Mouse (Mus musculus) heart, embryonic 12.5 days (tissue): ENCODE results near the gene Gm20388. TPM values are rescaled to one million over a fixed set of nuclear protein-coding genes. Genes with fewer than 3 reads are reported as not detected.

ENCODE experiments used
- ATAC-seq: fragments of 200-750 bp; cut with Nextera tagmentation; 2 replicates; pipeline ENCODE4 v1.8.0; 2017; ENCODE audit warnings: moderate TSS enrichment, moderate library complexity; ENCODE audit not compliant: insufficient number of reproducible peaks, low FRiP score
- H3K27ac ChIP-seq: fragments of 300-500 bp; sonication (generic); 2 replicates; pipeline ENCODE4 v1.5.1; 2016; ENCODE audit warnings: mild to moderate bottlenecking, moderate library complexity; ENCODE audit not compliant: poor library complexity, severe bottlenecking
- H3K27me3 ChIP-seq: fragments of 300-500 bp; sonication (generic); replicated peaks from 2 replicates; pipeline ENCODE4 v1.6.1; 2016; ENCODE audit warnings: mild to moderate bottlenecking, moderate library complexity
- H3K36me3 ChIP-seq: fragments of 300-500 bp; sonication (generic); 2 replicates; pipeline ENCODE4 v1.6.1; 2016; ENCODE audit warnings: mild to moderate bottlenecking, moderate library complexity
- H3K4me1 ChIP-seq: fragments of 300-500 bp; sonication (generic); replicated peaks from 2 replicates; pipeline ENCODE4 v1.6.1; 2016; ENCODE audit warnings: mild to moderate bottlenecking
- H3K4me2 ChIP-seq: fragments of 300-500 bp; sonication (generic); 2 replicates; pipeline ENCODE4 v1.6.1; 2016; ENCODE audit warnings: mild to moderate bottlenecking, moderate library complexity
- H3K4me3 ChIP-seq: fragments of 300-500 bp; sonication (generic); 2 replicates; pipeline ENCODE4 v1.5.1; 2016; ENCODE audit warnings: mild to moderate bottlenecking
- H3K9ac ChIP-seq: fragments of 300-500 bp; sonication (generic); 2 replicates; pipeline ENCODE4 v1.6.1; 2016; ENCODE audit warnings: mild to moderate bottlenecking, moderate library complexity
- H3K9me3 ChIP-seq: fragments of 300-500 bp; sonication (generic); replicated peaks from 2 replicates; pipeline ENCODE4 v1.6.1; 2016; ENCODE audit warnings: mild to moderate bottlenecking, moderate library complexity
- WGBS: fragments of 180-500 bp; shearing (Covaris S2); methylation state at CpG from one replicate; pipeline ENCODE4 v1.1.7; 2016; 5-methylcytosine and 5-hydroxymethylcytosine counted together
- polyA plus RNA-seq: library from polyadenylated mRNA; unstranded; fragments of >200 nt; fragmentation: Nextera tagmentation; extraction: Ambion mirVana; gene quantifications from 2 replicates; pipeline ENCODE4 v1.2.1, GENCODE M21; 2016

Gm20388 gene
- polyA plus RNA-seq, 1 experiment from 2014 or later: not detected

GRCm38 (mm10) chr8:122805349-122805748 lies 2894.7 kb downstream of the Gm20388 start:
- Histone ChIP-seq H3K27ac (no peak overlapping the region), H3K9me3 (no peaks in the 10 kb centered on the region), H3K36me3 (peaks cover 9% of the 10 kb centered on the region; the same call in 1 of the 2 replicates), H3K9ac (0 out of 2 replicates have a peak overlapping the region, but pooled peaks have one; percentile 17), H3K27me3 (no peaks in the 10 kb centered on the region), H3K4me1 (0 out of 2 replicates have a peak, but pooled peaks cover 6% of the 10 kb centered on the region), H3K4me2 (no peak overlapping the region), H3K4me3 (no peak overlapping the region)
- 59% methylated on average over 3 of the region's 3 CpGs for WGBS
- no peak for ATAC-seq

- Histone ChIP-seq H3K27me3 (no peaks in the 10 kb centered on the region), H3K9me3 (no peaks in the 10 kb centered on the region), H3K4me2 (no peak overlapping the region), H3K27ac (no peak overlapping the region), H3K36me3 (peaks cover 14% of the 10 kb centered on the region; the same call in 1 of the 2 replicates), H3K4me3 (no peak overlapping the region), H3K4me1 (0 out of 2 replicates have a peak, but pooled peaks cover 6% of the 10 kb centered on the region), H3K9ac (no peak overlapping the region)
- WGBS: 67% methylated on average over 7 of the region's 7 CpGs
- ATAC-seq: no peak
These were observed 2896.4 kb downstream of the Gm20388 start for GRCm38 (mm10) chr8:122806956-122807538.

GRCm38 (mm10) chr8:122807907-122808306 lies 2897.3 kb downstream of the Gm20388 start:
- peaks cover 10% of the 10 kb centered on the region; the same call in 1 of the 2 replicates for H3K36me3 ChIP-seq
- no peak overlapping the region for H3K4me2 ChIP-seq
- H3K4me1 ChIP-seq: 0 out of 2 replicates have a peak, but pooled peaks cover 6% of the 10 kb centered on the region
- no peak overlapping the region for H3K9ac ChIP-seq
- WGBS: 85% methylated on average over 4 of the region's 4 CpGs
- H3K4me3 ChIP-seq: no peak overlapping the region
- ATAC-seq: no peak
- no peaks in the 10 kb centered on the region for H3K27me3 ChIP-seq
- H3K27ac ChIP-seq: no peak overlapping the region
- H3K9me3 ChIP-seq: no peaks in the 10 kb centered on the region

- no peak for ATAC-seq
- H3K27ac ChIP-seq: no peak overlapping the region
- no peak overlapping the region for H3K9ac ChIP-seq
These were observed 2899.7 kb downstream of the Gm20388 start for GRCm38 (mm10) chr8:122810376-122810775.

GRCm38 (mm10) chr8:122811870-122812494 lies 2901.3 kb downstream of the Gm20388 start:
- Histone ChIP-seq H3K4me3 (no peak overlapping the region), H3K4me1 (peaks cover 8% of the 10 kb centered on the region), H3K27me3 (no peaks in the 10 kb centered on the region), H3K9me3 (no peaks in the 10 kb centered on the region), H3K27ac (no peak overlapping the region), H3K36me3 (peaks cover 24% of the 10 kb centered on the region), H3K4me2 (no peak overlapping the region), H3K9ac (no peak overlapping the region)
- 86% methylated on average over 16 of the region's 16 CpGs for WGBS
- no peak for ATAC-seq

More at GRCm38 (mm10) chr8:122810376-122810775, 2899.7 kb downstream of the Gm20388 start:
- Histone ChIP-seq H3K4me1 (peaks cover 11% of the 10 kb centered on the region), H3K9me3 (no peaks in the 10 kb centered on the region), H3K36me3 (peaks cover 22% of the 10 kb centered on the region), H3K27me3 (no peaks in the 10 kb centered on the region), H3K4me2 (no peak overlapping the region), H3K4me3 (no peak overlapping the region)
- WGBS: 59% methylated on average over 8 of the region's 8 CpGs

- H3K27ac ChIP-seq: no peak overlapping the region
- no peak for ATAC-seq
- no peak overlapping the region for H3K9ac ChIP-seq
- WGBS: 80% methylated on average over 14 of the region's 14 CpGs
- H3K4me2 ChIP-seq: no peak overlapping the region
- peaks cover 30% of the 10 kb centered on the region for H3K36me3 ChIP-seq
- H3K27me3 ChIP-seq: no peaks in the 10 kb centered on the region
- H3K9me3 ChIP-seq: no peaks in the 10 kb centered on the region
- peaks cover 12% of the 10 kb centered on the region for H3K4me1 ChIP-seq
- no peak overlapping the region for H3K4me3 ChIP-seq
These were observed 2902.1 kb downstream of the Gm20388 start for GRCm38 (mm10) chr8:122812610-122813250.

GRCm38 (mm10) chr8:122814608-122815007 lies 2904.0 kb downstream of the Gm20388 start:
- no peak for ATAC-seq
- no peaks in the 10 kb centered on the region for H3K27me3 ChIP-seq
- H3K36me3 ChIP-seq: peaks cover 35% of the 10 kb centered on the region
- no peak overlapping the region for H3K27ac ChIP-seq
- H3K4me1 ChIP-seq: peaks cover 16% of the 10 kb centered on the region
- H3K9me3 ChIP-seq: no peaks in the 10 kb centered on the region
- H3K4me2 ChIP-seq: no peak overlapping the region
- 34% methylated on average over 7 of the region's 7 CpGs for WGBS
- H3K9ac ChIP-seq: no peak overlapping the region
- no peak overlapping the region for H3K4me3 ChIP-seq

GRCm38 (mm10) chr8:122816965-122817364 lies 2906.3 kb downstream of the Gm20388 start:
- Histone ChIP-seq H3K9me3 (no peaks in the 10 kb centered on the region), H3K27me3 (no peaks in the 10 kb centered on the region), H3K27ac (no peak overlapping the region), H3K4me3 (no peak overlapping the region), H3K9ac (no peak overlapping the region), H3K36me3 (peaks cover 31% of the 10 kb centered on the region), H3K4me1 (peaks cover 16% of the 10 kb centered on the region), H3K4me2 (no peak overlapping the region)
- WGBS: 81% methylated on average over 6 of the region's 6 CpGs
- no peak for ATAC-seq

GRCm38 (mm10) chr8:122817724-122818496 lies 2907.3 kb downstream of the Gm20388 start:
- H3K27me3 ChIP-seq: no peaks in the 10 kb centered on the region
- H3K9ac ChIP-seq: no peak overlapping the region
- H3K36me3 ChIP-seq: peaks cover 27% of the 10 kb centered on the region
- 37% methylated on average over 13 of the region's 13 CpGs for WGBS
- H3K4me1 ChIP-seq: peaks cover 16% of the 10 kb centered on the region
- H3K4me3 ChIP-seq: no peak overlapping the region
- no peak overlapping the region for H3K27ac ChIP-seq
- H3K4me2 ChIP-seq: no peak overlapping the region
- no peaks in the 10 kb centered on the region for H3K9me3 ChIP-seq
- no peak for ATAC-seq

- H3K4me3 ChIP-seq: no peak overlapping the region
- no peak overlapping the region for H3K4me2 ChIP-seq
- peaks cover 17% of the 10 kb centered on the region for H3K36me3 ChIP-seq
- peaks cover 9% of the 10 kb centered on the region for H3K4me1 ChIP-seq
- H3K9ac ChIP-seq: no peak overlapping the region
- H3K9me3 ChIP-seq: no peaks in the 10 kb centered on the region
- ATAC-seq: no peak
- 67% methylated on average over 11 of the region's 11 CpGs for WGBS
- H3K27me3 ChIP-seq: no peaks in the 10 kb centered on the region
- no peak overlapping the region for H3K27ac ChIP-seq
These were observed 2909.1 kb downstream of the Gm20388 start for GRCm38 (mm10) chr8:122819776-122820175.

- H3K27me3 ChIP-seq: peaks cover 9% of the 10 kb centered on the region; the same call in 1 of the 2 replicates
- H3K4me3 ChIP-seq: no peak overlapping the region
- no peak for ATAC-seq
- H3K36me3 ChIP-seq: no peaks in the 10 kb centered on the region
- H3K4me2 ChIP-seq: no peak overlapping the region
- no peak overlapping the region for H3K9ac ChIP-seq
- no peak overlapping the region for H3K27ac ChIP-seq
- H3K9me3 ChIP-seq: no peaks in the 10 kb centered on the region
- no peaks in the 10 kb centered on the region for H3K4me1 ChIP-seq
- 36% methylated on average over 5 of the region's 5 CpGs for WGBS
These were observed 2913.9 kb downstream of the Gm20388 start for GRCm38 (mm10) chr8:122824571-122824970.
